ENCODE assay signal across 28 mouse cellular contexts in the genomic region with DNA sequence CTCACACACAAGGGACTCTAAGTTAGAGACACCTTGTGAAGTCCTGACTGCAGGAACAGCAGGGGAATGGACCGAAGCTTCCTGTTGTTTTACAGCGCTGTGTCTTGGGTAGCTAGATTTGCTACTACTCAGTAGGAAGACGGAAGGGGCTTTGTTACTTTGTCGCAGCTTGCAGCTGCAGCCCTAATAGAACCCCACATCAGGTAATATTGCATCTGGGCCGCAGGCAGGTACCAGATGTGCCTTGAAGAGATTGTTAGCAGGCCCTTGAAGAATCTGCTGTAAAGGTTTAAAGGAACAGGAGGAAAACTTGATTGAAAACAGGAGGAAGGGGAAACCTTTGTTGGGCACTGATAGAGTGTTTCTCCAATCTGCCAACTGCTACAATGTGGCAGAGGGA.
A peak's percentile ranks its signal among the peaks of the same experiment; 100 is the strongest.
DNase-seq lines count a peak whose midpoint lies in the region; ATAC-seq lines count a peak whose summit lies in the region.
"Had no signal": no experiment of that assay in that cellular context is flagged by ENCODE, and none has a peak within 500 bp of the region (broad histone marks: within the 10 kb centered on the region; RNA-seq: fewer than 3 reads in every experiment).

No protein-coding gene starts in this region.

- WGBS in embryonic facial prominence, embryonic 10.5 days = 46% methylated on average over 5 of the region's 5 CpGs
- WGBS in limb, embryonic 12.5 days = 9% methylated on average over 5 of the region's 5 CpGs
- 63% methylated on average over 5 of the region's 5 CpGs for WGBS in forebrain, embryonic 16.5 days

- H3K4me1 ChIP-seq in embryonic facial prominence, embryonic 10.5 days = peaks cover 8% of the 10 kb centered on the region
- H3K4me1 ChIP-seq in limb, embryonic 12.5 days (replicated peaks) = peaks cover 18% of the 10 kb centered on the region
- no peaks in the 10 kb centered on the region for H3K4me1 ChIP-seq in forebrain, embryonic 16.5 days (replicated peaks; ENCODE audit: control insufficient read depth, insufficient read depth, low read length)
- H3K4me1 ChIP-seq: forebrain, embryonic 13.5 days; heart, embryonic 12.5 days; heart, embryonic 15.5 days; hindbrain, embryonic 10.5 days; hindbrain, embryonic 13.5 days had no signal

- 0 out of 2 replicates have a peak, but pooled peaks have one; percentile 29 for ATAC-seq in limb, embryonic 12.5 days (ENCODE audit: insufficient number of reproducible peaks, insufficient read depth, low FRiP score, low TSS enrichment, low read depth)
- no peak for ATAC-seq in forebrain, embryonic 16.5 days
- ATAC-seq: activated CD4-positive, CD25-positive, alpha-beta regulatory T cell, adult 4 months; forebrain, embryonic 13.5 days; forebrain, postnatal 0 days; hindbrain, embryonic 16.5 days; inflammation-experienced regulatory T-cells, adult 6 months; intestine, embryonic 16.5 days had no signal

- no peaks in the 10 kb centered on the region for H3K9me3 ChIP-seq in embryonic facial prominence, embryonic 10.5 days
- H3K9me3 ChIP-seq in limb, embryonic 12.5 days = 0 out of 2 replicates have a peak, but pooled peaks cover 6% of the 10 kb centered on the region
- H3K9me3 ChIP-seq in forebrain, embryonic 16.5 days (ENCODE audit: control insufficient read depth, low read length) = 0 out of 2 replicates have a peak, but pooled peaks cover 2% of the 10 kb centered on the region
- H3K9me3 ChIP-seq: forebrain, embryonic 13.5 days; heart, embryonic 15.5 days; hindbrain, embryonic 13.5 days had no signal

- peak overlapping the region; percentile 32; the same call in 1 of the 2 replicates for H3K9ac ChIP-seq in limb, embryonic 12.5 days (replicated peaks)
- no peak overlapping the region for H3K9ac ChIP-seq in forebrain, embryonic 16.5 days (replicated peaks; ENCODE audit: low read depth, low read length)
- H3K9ac ChIP-seq: forebrain, embryonic 13.5 days; forebrain, postnatal 0 days; heart, embryonic 12.5 days; heart, embryonic 15.5 days; hindbrain, embryonic 13.5 days had no signal

- H3K4me2 ChIP-seq in limb, embryonic 12.5 days = no peak overlapping the region
- H3K4me2 ChIP-seq in forebrain, embryonic 16.5 days (ENCODE audit: low read length) = no peak overlapping the region
- H3K4me2 ChIP-seq: forebrain, embryonic 13.5 days; heart, embryonic 12.5 days; heart, embryonic 15.5 days; hindbrain, embryonic 13.5 days had no signal

- no peaks in the 10 kb centered on the region for H3K27me3 ChIP-seq in embryonic facial prominence, embryonic 10.5 days (replicated peaks; ENCODE audit: low read depth, poor library complexity, severe bottlenecking)
- no peaks in the 10 kb centered on the region for H3K27me3 ChIP-seq in limb, embryonic 12.5 days
- H3K27me3 ChIP-seq in forebrain, embryonic 16.5 days (replicated peaks; ENCODE audit: control insufficient read depth, insufficient read depth, low read length) = no peaks in the 10 kb centered on the region
- H3K27me3 ChIP-seq: forebrain, embryonic 13.5 days; heart, embryonic 12.5 days; heart, embryonic 15.5 days; hindbrain, embryonic 13.5 days had no signal

- no peak overlapping the region for H3K4me3 ChIP-seq in embryonic facial prominence, embryonic 10.5 days
- no peak overlapping the region for H3K4me3 ChIP-seq in limb, embryonic 12.5 days (replicated peaks)
- no peak overlapping the region for H3K4me3 ChIP-seq in forebrain, embryonic 16.5 days (replicated peaks; ENCODE audit: low read length)
- H3K4me3 ChIP-seq: forebrain, embryonic 10.5 days; forebrain, embryonic 13.5 days; heart, embryonic 12.5 days; heart, embryonic 15.5 days; hindbrain, embryonic 10.5 days; hindbrain, embryonic 13.5 days had no signal

- no peaks in the 10 kb centered on the region for H3K36me3 ChIP-seq in embryonic facial prominence, embryonic 10.5 days (replicated peaks)
- H3K36me3 ChIP-seq in limb, embryonic 12.5 days = no peaks in the 10 kb centered on the region
- no peaks in the 10 kb centered on the region for H3K36me3 ChIP-seq in forebrain, embryonic 16.5 days (ENCODE audit: control insufficient read depth, insufficient read depth)
- H3K36me3 ChIP-seq: forebrain, embryonic 10.5 days; heart, embryonic 12.5 days; heart, embryonic 15.5 days; hindbrain, embryonic 10.5 days; hindbrain, embryonic 13.5 days had no signal

- DNase-seq in embryo, embryonic 10.5 days (ENCODE audit: low spot score) = peak; percentile 15
- DNase-seq in embryo, embryonic 9.5 days (ENCODE audit: extremely low spot score) = no peak
- peak; percentile 29 for DNase-seq in embryonic facial prominence, embryonic 10.5 days (ENCODE audit: low spot score)
- DNase-seq in hindlimb bud, embryonic 11.5 days (ENCODE audit: extremely low spot score, low read depth, low spot score) = peak; percentile 42
- no peak for DNase-seq in cerebellum, adult 11 months
- DNase-seq in neural tube, embryonic 10.5 days (ENCODE audit: extremely low spot score, low spot score) = no peak
- DNase-seq: adrenal gland, adult 8-10 months; adrenal gland, postnatal 25 days; cerebellum, adult 18-20 months; cerebellum, adult 9-10 months; cerebellum, postnatal 14 days; forebrain, postnatal 0 days; gastrocnemius, postnatal 10 days; gastrocnemius, postnatal 36 days; heart, postnatal 10 days; heart, postnatal 36 days had no signal

- H3K27ac ChIP-seq in embryonic facial prominence, embryonic 10.5 days (replicated peaks) = 0 out of 2 replicates have a peak overlapping the region, but pooled peaks have one; percentile 27
- peak overlapping the region; percentile 80 for H3K27ac ChIP-seq in limb, embryonic 12.5 days
- H3K27ac ChIP-seq in forebrain, embryonic 16.5 days (ENCODE audit: low read length) = no peak overlapping the region
- H3K27ac ChIP-seq: forebrain, embryonic 10.5 days; forebrain, embryonic 13.5 days; heart, embryonic 15.5 days; hindbrain, embryonic 10.5 days; hindbrain, embryonic 13.5 days had no signal

Comparison
In these comparisons a context has a peak if more than half of its experiments do, and no peak if none do; other contexts are left out.
1. DNase-seq: peak in embryo, embryonic 10.5 days (single experiment), embryonic facial prominence, embryonic 10.5 days (single experiment) and hindlimb bud, embryonic 11.5 days (single experiment); none in embryo, embryonic 9.5 days (single experiment), cerebellum, adult 11 months (single experiment) and neural tube, embryonic 10.5 days (single experiment).